Mouse (Mus musculus) neural tube, embryonic 12.5 days (tissue): ENCODE results near the gene Acss3. TPM values are rescaled to one million over a fixed set of nuclear protein-coding genes. Genes with fewer than 3 reads are reported as not detected.
A peak's percentile ranks its signal among the peaks of the same experiment; 100 is the strongest.

Experiments used
- ATAC-seq: fragments of 200-750 bp; cut with Nextera tagmentation; 2 replicates; pipeline ENCODE4 v1.8.0; 2017; ENCODE audit warnings: low read depth, mild to moderate bottlenecking, moderate TSS enrichment, moderate library complexity; ENCODE audit not compliant: low FRiP score
- H3K27ac ChIP-seq: fragments of 300-500 bp; sonication (generic); 2 replicates; pipeline ENCODE4 v1.5.1; 2016
- H3K27me3 ChIP-seq: fragments of 300-500 bp; sonication (generic); replicated peaks from 2 replicates; pipeline ENCODE4 v1.6.1; 2016; ENCODE audit warnings: mild to moderate bottlenecking
- H3K36me3 ChIP-seq: fragments of 300-500 bp; sonication (generic); 2 replicates; pipeline ENCODE4 v1.6.1; 2016; ENCODE audit warnings: mild to moderate bottlenecking
- H3K4me1 ChIP-seq: fragments of 300-500 bp; sonication (generic); 2 replicates; pipeline ENCODE4 v1.6.1; 2016
- H3K4me2 ChIP-seq: fragments of 300-500 bp; sonication (generic); replicated peaks from 2 replicates; pipeline ENCODE4 v1.6.1; 2016; ENCODE audit warnings: mild to moderate bottlenecking
- H3K4me3 ChIP-seq: fragments of 300-500 bp; sonication (generic); 2 replicates; pipeline ENCODE4 v1.5.1; 2016
- H3K9ac ChIP-seq: fragments of 300-500 bp; sonication (generic); 2 replicates; pipeline ENCODE4 v1.6.1; 2016; ENCODE audit warnings: mild to moderate bottlenecking
- H3K9me3 ChIP-seq: fragments of 300-500 bp; sonication (generic); 2 replicates; pipeline ENCODE4 v1.6.1; 2016; ENCODE audit warnings: mild to moderate bottlenecking
- WGBS: fragments of 180-500 bp; shearing (Covaris S2); methylation state at CpG from one replicate; pipeline ENCODE4 v1.1.7; 2016; 5-methylcytosine and 5-hydroxymethylcytosine counted together
- polyA plus RNA-seq: library from polyadenylated mRNA; unstranded; fragments of >200 nt; fragmentation: Nextera tagmentation; extraction: Ambion mirVana; gene quantifications from 2 replicates; pipeline ENCODE4 v1.2.1, GENCODE M21; 2016

The Acss3 gene
- polyA plus RNA-seq, 1 experiment from 2014 or later, result 1.8 TPM

GRCm38 (mm10) chr10:106975193-106976141 is 148.0 kb downstream of the Acss3 start:
- H3K27ac ChIP-seq, result no peak overlapping the region
- no peak overlapping the region for H3K9ac ChIP-seq
- no peaks in the 10 kb centered on the region for H3K9me3 ChIP-seq
- WGBS, result 32% methylated on average over 13 of the region's 13 CpGs
- peak overlapping the region; percentile 10; the same call in 1 of the 2 replicates for H3K4me2 ChIP-seq
- H3K36me3 ChIP-seq, result no peaks in the 10 kb centered on the region
- peak; percentile 81 for ATAC-seq
- H3K4me1 ChIP-seq, result 0 out of 2 replicates have a peak, but pooled peaks cover 3% of the 10 kb centered on the region
- H3K4me3 ChIP-seq, result no peak overlapping the region
- no peaks in the 10 kb centered on the region for H3K27me3 ChIP-seq

GRCm38 (mm10) chr10:106959026-106959425 is 164.4 kb downstream of the Acss3 start:
- Histone ChIP-seq H3K27me3 (no peaks in the 10 kb centered on the region), H3K9ac (no peak overlapping the region), H3K4me3 (no peak overlapping the region), H3K36me3 (no peaks in the 10 kb centered on the region), H3K4me1 (no peaks in the 10 kb centered on the region), H3K9me3 (no peaks in the 10 kb centered on the region), H3K4me2 (no peak overlapping the region), H3K27ac (no peak overlapping the region)
- WGBS, result 85% methylated on average over 3 of the region's 3 CpGs
- no peak for ATAC-seq

GRCm38 (mm10) chr10:106941380-106941779 is 182.1 kb downstream of the Acss3 start:
- no peak overlapping the region for H3K9ac ChIP-seq
- H3K36me3 ChIP-seq, result no peaks in the 10 kb centered on the region
- H3K4me1 ChIP-seq, result no peaks in the 10 kb centered on the region
- no peaks in the 10 kb centered on the region for H3K27me3 ChIP-seq
- H3K27ac ChIP-seq, result no peak overlapping the region
- no peak overlapping the region for H3K4me2 ChIP-seq
- ATAC-seq, result no peak
- 70% methylated on average over 5 of the region's 5 CpGs for WGBS
- H3K9me3 ChIP-seq, result no peaks in the 10 kb centered on the region
- no peak overlapping the region for H3K4me3 ChIP-seq

GRCm38 (mm10) chr10:106939441-106939840 is 184.0 kb downstream of the Acss3 start:
- WGBS, result 72% methylated on average over 1 of the region's 1 CpGs
- Histone ChIP-seq H3K4me1 (no peaks in the 10 kb centered on the region), H3K27ac (no peak overlapping the region), H3K27me3 (no peaks in the 10 kb centered on the region), H3K9me3 (no peaks in the 10 kb centered on the region), H3K36me3 (no peaks in the 10 kb centered on the region), H3K9ac (no peak overlapping the region), H3K4me3 (no peak overlapping the region), H3K4me2 (no peak overlapping the region)
- no peak for ATAC-seq

- no peaks in the 10 kb centered on the region for H3K36me3 ChIP-seq
- H3K9ac ChIP-seq, result no peak overlapping the region
- no peak for ATAC-seq
- 93% methylated on average over 3 of the region's 3 CpGs for WGBS
- H3K27me3 ChIP-seq, result no peaks in the 10 kb centered on the region
- no peak overlapping the region for H3K4me2 ChIP-seq
- H3K4me3 ChIP-seq, result no peak overlapping the region
- no peak overlapping the region for H3K27ac ChIP-seq
- no peaks in the 10 kb centered on the region for H3K4me1 ChIP-seq
- H3K9me3 ChIP-seq, result no peaks in the 10 kb centered on the region
Measured at GRCm38 (mm10) chr10:106938851-106939250, 184.6 kb downstream of the Acss3 start.

GRCm38 (mm10) chr10:106936996-106937395 is 186.5 kb downstream of the Acss3 start:
- Histone ChIP-seq H3K9me3 (no peaks in the 10 kb centered on the region), H3K27me3 (no peaks in the 10 kb centered on the region), H3K4me1 (no peaks in the 10 kb centered on the region), H3K36me3 (no peaks in the 10 kb centered on the region), H3K9ac (no peak overlapping the region), H3K4me2 (no peak overlapping the region), H3K4me3 (no peak overlapping the region), H3K27ac (no peak overlapping the region)
- 93% methylated on average over 7 of the region's 7 CpGs for WGBS
- ATAC-seq, result no peak

- 39% methylated on average over 13 of the region's 13 CpGs for WGBS
- Histone ChIP-seq H3K27me3 (no peaks in the 10 kb centered on the region), H3K4me2 (peak overlapping the region; percentile 45), H3K9ac (no peak overlapping the region), H3K9me3 (no peaks in the 10 kb centered on the region), H3K4me1 (no peaks in the 10 kb centered on the region), H3K27ac (no peak overlapping the region), H3K36me3 (no peaks in the 10 kb centered on the region), H3K4me3 (no peak overlapping the region)
- peak; percentile 38; the same call in 1 of the 2 replicates for ATAC-seq
Measured at GRCm38 (mm10) chr10:106932571-106933073, 190.8 kb downstream of the Acss3 start.

- Histone ChIP-seq H3K4me2 (no peak overlapping the region), H3K4me3 (no peak overlapping the region), H3K27me3 (no peaks in the 10 kb centered on the region), H3K9ac (no peak overlapping the region), H3K4me1 (no peaks in the 10 kb centered on the region), H3K27ac (no peak overlapping the region), H3K36me3 (no peaks in the 10 kb centered on the region), H3K9me3 (no peaks in the 10 kb centered on the region)
- 64% methylated on average over 9 of the region's 9 CpGs for WGBS
- ATAC-seq, result no peak
Measured at GRCm38 (mm10) chr10:106928576-106929332, 194.7 kb downstream of the Acss3 start.

- Histone ChIP-seq H3K4me1 (no peaks in the 10 kb centered on the region), H3K4me3 (no peak overlapping the region), H3K4me2 (no peak overlapping the region), H3K9me3 (no peaks in the 10 kb centered on the region), H3K27ac (no peak overlapping the region), H3K27me3 (no peaks in the 10 kb centered on the region), H3K9ac (no peak overlapping the region), H3K36me3 (no peaks in the 10 kb centered on the region)
- no peak for ATAC-seq
- WGBS, result 92% methylated on average over 3 of the region's 3 CpGs
Measured at GRCm38 (mm10) chr10:106924798-106925197, 198.7 kb downstream of the Acss3 start.

- H3K9ac ChIP-seq, result no peak overlapping the region
- H3K36me3 ChIP-seq, result no peaks in the 10 kb centered on the region
- no peak for ATAC-seq
- H3K4me3 ChIP-seq, result no peak overlapping the region
- no peaks in the 10 kb centered on the region for H3K27me3 ChIP-seq
- H3K27ac ChIP-seq, result no peak overlapping the region
- no peaks in the 10 kb centered on the region for H3K4me1 ChIP-seq
- 91% methylated on average over 5 of the region's 5 CpGs for WGBS
- no peaks in the 10 kb centered on the region for H3K9me3 ChIP-seq
- no peak overlapping the region for H3K4me2 ChIP-seq
Measured at GRCm38 (mm10) chr10:106924334-106924733, 199.1 kb downstream of the Acss3 start.

GRCm38 (mm10) chr10:106914822-106915221 is 208.6 kb downstream of the Acss3 start:
- Histone ChIP-seq H3K4me1 (no peaks in the 10 kb centered on the region), H3K27me3 (no peaks in the 10 kb centered on the region), H3K4me3 (no peak overlapping the region), H3K4me2 (no peak overlapping the region), H3K9me3 (peaks cover 5% of the 10 kb centered on the region; the same call in 1 of the 2 replicates), H3K27ac (no peak overlapping the region), H3K9ac (no peak overlapping the region), H3K36me3 (no peaks in the 10 kb centered on the region)
- ATAC-seq, result no peak

- H3K9me3 ChIP-seq, result peaks cover 5% of the 10 kb centered on the region; the same call in 1 of the 2 replicates
- no peak for ATAC-seq
- H3K27ac ChIP-seq, result no peak overlapping the region
- no peak overlapping the region for H3K9ac ChIP-seq
- no peak overlapping the region for H3K4me3 ChIP-seq
- no peaks in the 10 kb centered on the region for H3K27me3 ChIP-seq
- H3K36me3 ChIP-seq, result no peaks in the 10 kb centered on the region
- no peaks in the 10 kb centered on the region for H3K4me1 ChIP-seq
- H3K4me2 ChIP-seq, result no peak overlapping the region
Measured at GRCm38 (mm10) chr10:106914275-106914674, 209.2 kb downstream of the Acss3 start.
